Mouse (Mus musculus) intestine, embryonic 14.5 days (tissue): ENCODE data around the gene Cdhr2. TPM values are rescaled to one million over a fixed set of nuclear protein-coding genes. Genes with fewer than 3 reads are reported as not detected.

Experiments used
- ATAC-seq: fragments of 200-750 bp; cut with Nextera tagmentation; replicated peaks from 2 replicates; pipeline ENCODE4 v1.8.0; 2017; ENCODE audit warnings: low read depth, moderate number of reproducible peaks, moderate TSS enrichment, moderate library complexity; ENCODE audit not compliant: low FRiP score, low TSS enrichment
- DNase-seq: peaks from one replicate; pipeline ENCODE4 v3.0.0-alpha.2; 2018; ENCODE audit warnings: low spot score
- H3K27ac ChIP-seq: fragments of 300-500 bp; sonication (generic); 2 replicates; pipeline ENCODE4 v1.5.1; 2014; ENCODE audit warnings: low read depth, mild to moderate bottlenecking, control low read depth
- H3K27me3 ChIP-seq: fragments of 300-500 bp; sonication (generic); replicated peaks from 2 replicates; pipeline ENCODE4 v1.6.1; 2014; ENCODE audit warnings: low read length, control low read depth; ENCODE audit not compliant: control insufficient read depth, insufficient read depth
- H3K36me3 ChIP-seq: fragments of 300-500 bp; sonication (generic); 2 replicates; pipeline ENCODE4 v1.6.1; 2014; ENCODE audit warnings: low read length, control low read depth; ENCODE audit not compliant: control insufficient read depth, insufficient read depth
- H3K4me1 ChIP-seq: fragments of 300-500 bp; sonication (generic); replicated peaks from 2 replicates; pipeline ENCODE4 v1.6.1; 2014; ENCODE audit warnings: low read length, control low read depth, mixed read lengths; ENCODE audit not compliant: control insufficient read depth, insufficient read depth
- H3K4me2 ChIP-seq: fragments of 300-500 bp; sonication (generic); 2 replicates; pipeline ENCODE4 v1.6.1; 2014; ENCODE audit warnings: low read length
- H3K4me3 ChIP-seq: fragments of 300-500 bp; sonication (generic); 2 replicates; pipeline ENCODE4 v1.5.1; 2014; ENCODE audit warnings: low read depth, low read length, control low read depth, mixed read lengths
- H3K9ac ChIP-seq: fragments of 300-500 bp; sonication (generic); 2 replicates; pipeline ENCODE4 v1.6.1; 2014; ENCODE audit warnings: mild to moderate bottlenecking, low read length
- H3K9me3 ChIP-seq: fragments of 300-500 bp; sonication (generic); 2 replicates; pipeline ENCODE4 v1.6.1; 2016; ENCODE audit warnings: low read length, control low read depth; ENCODE audit not compliant: control insufficient read depth
- WGBS: fragments of 180-500 bp; shearing (Covaris S2); extraction: QIAGEN DNeasy Blood & Tissue Kit; methylation state at CpG from one replicate; pipeline ENCODE4 v1.1.7; 2014; 5-methylcytosine and 5-hydroxymethylcytosine counted together
- polyA plus RNA-seq: library from polyadenylated mRNA; unstranded; fragments of >200 nt; fragmentation: Nextera tagmentation; extraction: Ambion mirVana; gene quantifications from 2 replicates; pipeline ENCODE4 v1.2.1, GENCODE M21; 2014

The Cdhr2 gene
- polyA plus RNA-seq, 1 experiment from 2014 or later = 11.8 TPM

- Histone ChIP-seq H3K9ac (no peak overlapping the region; the same call in 1 of the 2 replicates), H3K27ac (no peak overlapping the region), H3K4me1 (0 out of 2 replicates have a peak, but pooled peaks cover 3% of the 10 kb centered on the region), H3K36me3 (no peaks in the 10 kb centered on the region), H3K4me3 (peak overlapping the region; percentile 31), H3K9me3 (no peaks in the 10 kb centered on the region), H3K27me3 (peaks cover 46% of the 10 kb centered on the region), H3K4me2 (peak overlapping the region; percentile 55)
- under 1% methylated on average over 43 of the region's 43 CpGs for WGBS
- DNase-seq (peak; percentile 95), ATAC-seq (peak; percentile 86)
Observed at GRCm38 (mm10) chr13:54758045-54758755, 56.9 kb downstream of the Cdhr2 start.

GRCm38 (mm10) chr13:54758756-54759470 is 57.7 kb downstream of the Cdhr2 start:
- H3K36me3 ChIP-seq = no peaks in the 10 kb centered on the region
- H3K4me3 ChIP-seq = peak overlapping the region; percentile 31; the same call in 1 of the 2 replicates
- peak overlapping the region; percentile 55 for H3K4me2 ChIP-seq
- no peak overlapping the region for H3K9ac ChIP-seq
- H3K27me3 ChIP-seq = peaks cover 51% of the 10 kb centered on the region
- ATAC-seq (peak; percentile 37), DNase-seq (no peak)
- WGBS = 2% methylated on average over 29 of the region's 29 CpGs
- H3K9me3 ChIP-seq = no peaks in the 10 kb centered on the region
- H3K27ac ChIP-seq = no peak overlapping the region
- 0 out of 2 replicates have a peak, but pooled peaks cover 3% of the 10 kb centered on the region for H3K4me1 ChIP-seq

GRCm38 (mm10) chr13:54759496-54759895 is 58.2 kb downstream of the Cdhr2 start:
- Histone ChIP-seq H3K9me3 (no peaks in the 10 kb centered on the region), H3K4me1 (0 out of 2 replicates have a peak, but pooled peaks cover 3% of the 10 kb centered on the region), H3K27ac (no peak overlapping the region), H3K4me3 (no peak overlapping the region), H3K27me3 (peaks cover 56% of the 10 kb centered on the region), H3K9ac (no peak overlapping the region), H3K36me3 (no peaks in the 10 kb centered on the region), H3K4me2 (no peak overlapping the region)
- WGBS = 10% methylated on average over 7 of the region's 7 CpGs
- no peak for ATAC-seq
- DNase-seq = no peak

- 0 out of 2 replicates have a peak, but pooled peaks cover 3% of the 10 kb centered on the region for H3K4me1 ChIP-seq
- whole genome bisulfite sequencing = 57% methylated on average over 8 of the region's 8 CpGs
- ATAC-seq (no peak), DNase-seq (no peak)
- H3K27ac ChIP-seq = no peak overlapping the region
- H3K4me3 ChIP-seq = no peak overlapping the region
- H3K27me3 ChIP-seq = peaks cover 63% of the 10 kb centered on the region
- H3K4me2 ChIP-seq = no peak overlapping the region
- no peaks in the 10 kb centered on the region for H3K9me3 ChIP-seq
- H3K36me3 ChIP-seq = no peaks in the 10 kb centered on the region
- H3K9ac ChIP-seq = no peak overlapping the region
Observed at GRCm38 (mm10) chr13:54760164-54760795, 59.0 kb downstream of the Cdhr2 start.

- no peaks in the 10 kb centered on the region for H3K36me3 ChIP-seq
- H3K27ac ChIP-seq = no peak overlapping the region
- no peak overlapping the region for H3K4me2 ChIP-seq
- H3K27me3 ChIP-seq = peaks cover 66% of the 10 kb centered on the region
- DNase-seq = no peak
- H3K9me3 ChIP-seq = no peaks in the 10 kb centered on the region
- H3K4me1 ChIP-seq = 0 out of 2 replicates have a peak, but pooled peaks cover 5% of the 10 kb centered on the region
- no peak overlapping the region for H3K9ac ChIP-seq
- ATAC-seq = no peak
- H3K4me3 ChIP-seq = no peak overlapping the region
- 73% methylated on average over 7 of the region's 7 CpGs for WGBS
Observed at GRCm38 (mm10) chr13:54760906-54761305, 59.6 kb downstream of the Cdhr2 start.

GRCm38 (mm10) chr13:54765281-54766191 is 64.3 kb downstream of the Cdhr2 start:
- Histone ChIP-seq H3K27me3 (peaks cover 58% of the 10 kb centered on the region), H3K9me3 (no peaks in the 10 kb centered on the region)
- 0 out of 2 replicates have a peak, but pooled peaks have one; percentile 32 for ATAC-seq

GRCm38 (mm10) chr13:54766192-54766768 is 65.0 kb downstream of the Cdhr2 start, which contains the start of gene Sncb:
TSS of gene Sncb (minus strand) at chr13:54766595.
- H3K9ac ChIP-seq = no peak within 1 kb of the TSS
- H3K9me3 ChIP-seq = no peaks in the 10 kb centered on the region
- under 1% methylated on average over 35 of the region's 35 CpGs for WGBS
- DNase-seq (peak; percentile 82), ATAC-seq (peak; percentile 50; the same call in 1 of the 2 replicates)
- peaks cover 56% of the 10 kb centered on the region for H3K27me3 ChIP-seq
- H3K4me2 ChIP-seq = peak within 1 kb of the TSS; percentile 43
- H3K27ac ChIP-seq = no peak within 1 kb of the TSS
- H3K36me3 ChIP-seq = no peaks in the 10 kb centered on the region
- H3K4me1 ChIP-seq = 0 out of 2 replicates have a peak, but pooled peaks cover 3% of the 10 kb centered on the region
- peak within 1 kb of the TSS; percentile 18 for H3K4me3 ChIP-seq

More at GRCm38 (mm10) chr13:54765281-54766191, 64.3 kb downstream of the Cdhr2 start:
- 5% methylated on average over 44 of the region's 44 CpGs for WGBS
- no peak overlapping the region for H3K9ac ChIP-seq
- peak overlapping the region; percentile 43 for H3K4me2 ChIP-seq
- peak overlapping the region; percentile 18 for H3K4me3 ChIP-seq
- DNase-seq = peak; percentile 58
- H3K36me3 ChIP-seq = no peaks in the 10 kb centered on the region
- H3K4me1 ChIP-seq = 0 out of 2 replicates have a peak, but pooled peaks cover 3% of the 10 kb centered on the region
- no peak overlapping the region for H3K27ac ChIP-seq
